Mouse (Mus musculus): ENCODE results near the gene Med9. TPM values are rescaled to one million over a fixed set of nuclear protein-coding genes. Genes with fewer than 3 reads are reported as not detected.

Med9 gene
- total and polyA plus RNA-seq, 2 experiments from 2014 or later = 31.6 to 36.0 TPM

DNA sequence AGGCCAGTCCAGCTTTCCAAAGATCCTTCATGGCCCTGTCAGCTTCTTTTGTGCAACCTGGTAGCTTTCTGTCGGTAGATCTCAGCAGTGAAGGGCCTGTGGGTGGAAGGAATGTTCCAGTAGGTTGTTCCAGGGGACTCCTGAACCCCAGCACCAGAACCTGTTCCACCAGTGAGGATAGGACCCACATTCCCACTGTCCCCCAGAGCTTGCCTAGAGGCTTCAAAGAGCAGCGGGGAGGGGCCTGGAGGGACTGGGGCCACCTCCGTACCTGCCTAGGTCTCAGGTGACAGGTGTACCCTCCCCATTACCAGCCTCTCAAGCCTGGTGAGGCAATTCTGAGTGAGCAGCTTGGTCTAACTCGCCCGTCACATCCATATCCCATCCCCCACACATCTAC, 22.8 kb downstream of the Med9 start:
- Histone ChIP-seq H3K4me1 (ENCODE audit: insufficient read depth) (no peaks in the 10 kb centered on the region), H3K27me3 (ENCODE audit: insufficient read depth, low read length) (no peaks in the 10 kb centered on the region), H3K4me2 (ENCODE audit: low read depth) (no peak overlapping the region), H3K36me3 (ENCODE audit: insufficient read depth) (no peaks in the 10 kb centered on the region), H3K9ac (no peak overlapping the region), H3K9me3 (ENCODE audit: low read length) (no peaks in the 10 kb centered on the region), H3K27ac (ENCODE audit: low read depth, low read length) (no peak overlapping the region), H3K4me3 (ENCODE audit: low read depth, low read length) (no peak overlapping the region)
- DNase-seq (no peak), ATAC-seq (no peak)
- TF ChIP-seq CTCF (IDR thresholded peaks at IDR 0.05; ENCODE audit: low read depth) = no peak
- WGBS = 87% methylated on average over 5 of the region's 5 CpGs

DNA sequence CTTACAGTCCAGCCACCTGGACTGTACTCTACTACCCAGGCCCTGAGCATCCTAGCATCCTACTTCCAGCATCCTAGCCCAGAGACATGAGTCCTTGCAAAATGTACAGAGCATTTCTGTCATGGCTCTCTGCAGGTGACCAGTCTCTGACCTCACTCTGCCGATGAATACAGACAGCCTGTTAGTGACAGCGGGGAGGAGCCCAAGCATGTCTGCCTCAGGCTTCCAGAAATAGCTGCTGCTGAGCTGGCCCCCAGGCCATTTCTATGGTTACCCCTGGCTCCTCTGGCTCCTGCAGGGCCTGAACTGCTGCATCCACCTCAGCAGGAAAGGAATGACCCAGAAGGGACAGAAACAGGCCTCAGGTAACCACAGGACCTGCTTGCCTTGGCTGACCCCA, 23.7 kb downstream of the Med9 start:
- WGBS = 56% methylated on average over 2 of the region's 2 CpGs
- TF ChIP-seq CTCF (IDR thresholded peaks at IDR 0.05; ENCODE audit: low read depth) = no peak
- H3K4me2 ChIP-seq (ENCODE audit: low read depth) = no peak overlapping the region
- no peaks in the 10 kb centered on the region for H3K9me3 ChIP-seq (ENCODE audit: low read length)
- ATAC-seq (no peak), DNase-seq (no peak)
- no peak overlapping the region for H3K9ac ChIP-seq
- H3K27me3 ChIP-seq (ENCODE audit: insufficient read depth, low read length) = no peaks in the 10 kb centered on the region
- H3K36me3 ChIP-seq (ENCODE audit: insufficient read depth) = no peaks in the 10 kb centered on the region
- no peak overlapping the region for H3K4me3 ChIP-seq (ENCODE audit: low read depth, low read length)
- no peaks in the 10 kb centered on the region for H3K4me1 ChIP-seq (ENCODE audit: insufficient read depth)
- no peak overlapping the region for H3K27ac ChIP-seq (ENCODE audit: low read depth, low read length)

GRCm38 (mm10) chr11:59973389-59973788, 25.4 kb downstream of the Med9 start:
- Histone ChIP-seq H3K4me1 (ENCODE audit: insufficient read depth) (no peaks in the 10 kb centered on the region), H3K9ac (no peak overlapping the region), H3K36me3 (ENCODE audit: insufficient read depth) (no peaks in the 10 kb centered on the region), H3K4me2 (ENCODE audit: low read depth) (no peak overlapping the region), H3K4me3 (ENCODE audit: low read depth, low read length) (no peak overlapping the region), H3K27ac (ENCODE audit: low read depth, low read length) (no peak overlapping the region), H3K27me3 (ENCODE audit: insufficient read depth, low read length) (no peaks in the 10 kb centered on the region), H3K9me3 (ENCODE audit: low read length) (no peaks in the 10 kb centered on the region)
- no peak for TF ChIP-seq CTCF (IDR thresholded peaks at IDR 0.05; ENCODE audit: low read depth)
- no peak for DNase-seq
- no peak for ATAC-seq
- WGBS = 75% methylated on average over 5 of the region's 5 CpGs

GRCm38 (mm10) chr11:59975241-59975640, 27.2 kb downstream of the Med9 start:
- Histone ChIP-seq H3K9ac (no peak overlapping the region), H3K27me3 (ENCODE audit: insufficient read depth, low read length) (no peaks in the 10 kb centered on the region), H3K4me1 (ENCODE audit: insufficient read depth) (no peaks in the 10 kb centered on the region), H3K27ac (ENCODE audit: low read depth, low read length) (no peak overlapping the region), H3K4me2 (ENCODE audit: low read depth) (no peak overlapping the region), H3K9me3 (ENCODE audit: low read length) (no peaks in the 10 kb centered on the region), H3K4me3 (ENCODE audit: low read depth, low read length) (no peak overlapping the region), H3K36me3 (ENCODE audit: insufficient read depth) (no peaks in the 10 kb centered on the region)
- 23% methylated on average over 10 of the region's 10 CpGs for WGBS
- no peak for ATAC-seq
- TF ChIP-seq CTCF (IDR thresholded peaks at IDR 0.05; ENCODE audit: low read depth) = no peak
- no peak for DNase-seq

- no peak overlapping the region for H3K27ac ChIP-seq (ENCODE audit: low read depth, low read length)
- 73% methylated on average over 5 of the region's 5 CpGs for WGBS
- H3K9ac ChIP-seq = no peak overlapping the region
- H3K9me3 ChIP-seq (ENCODE audit: low read length) = no peaks in the 10 kb centered on the region
- H3K36me3 ChIP-seq (ENCODE audit: insufficient read depth) = no peaks in the 10 kb centered on the region
- no peak for TF ChIP-seq CTCF (IDR thresholded peaks at IDR 0.05; ENCODE audit: low read depth)
- H3K27me3 ChIP-seq (ENCODE audit: insufficient read depth, low read length) = no peaks in the 10 kb centered on the region
- no peak for ATAC-seq
- H3K4me3 ChIP-seq (ENCODE audit: low read depth, low read length) = no peak overlapping the region
- no peak overlapping the region for H3K4me2 ChIP-seq (ENCODE audit: low read depth)
- no peak for DNase-seq
- no peaks in the 10 kb centered on the region for H3K4me1 ChIP-seq (ENCODE audit: insufficient read depth)
These were observed 29.8 kb downstream of the Med9 start for GRCm38 (mm10) chr11:59977831-59978230.

GRCm38 (mm10) chr11:59989406-59989805, 41.4 kb downstream of the Med9 start:
- no peaks in the 10 kb centered on the region for H3K9me3 ChIP-seq (ENCODE audit: low read length)
- 52% methylated on average over 1 of the region's 1 CpGs for WGBS
- ATAC-seq (no peak), DNase-seq (no peak)
- no peaks in the 10 kb centered on the region for H3K4me1 ChIP-seq (ENCODE audit: insufficient read depth)
- H3K27me3 ChIP-seq (ENCODE audit: insufficient read depth, low read length) = no peaks in the 10 kb centered on the region
- no peak overlapping the region for H3K4me3 ChIP-seq (ENCODE audit: low read depth, low read length)
- H3K9ac ChIP-seq = no peak overlapping the region
- no peak overlapping the region for H3K4me2 ChIP-seq (ENCODE audit: low read depth)
- no peak for TF ChIP-seq CTCF (IDR thresholded peaks at IDR 0.05; ENCODE audit: low read depth)
- H3K36me3 ChIP-seq (ENCODE audit: insufficient read depth) = no peaks in the 10 kb centered on the region
- H3K27ac ChIP-seq (ENCODE audit: low read depth, low read length) = no peak overlapping the region

DNA sequence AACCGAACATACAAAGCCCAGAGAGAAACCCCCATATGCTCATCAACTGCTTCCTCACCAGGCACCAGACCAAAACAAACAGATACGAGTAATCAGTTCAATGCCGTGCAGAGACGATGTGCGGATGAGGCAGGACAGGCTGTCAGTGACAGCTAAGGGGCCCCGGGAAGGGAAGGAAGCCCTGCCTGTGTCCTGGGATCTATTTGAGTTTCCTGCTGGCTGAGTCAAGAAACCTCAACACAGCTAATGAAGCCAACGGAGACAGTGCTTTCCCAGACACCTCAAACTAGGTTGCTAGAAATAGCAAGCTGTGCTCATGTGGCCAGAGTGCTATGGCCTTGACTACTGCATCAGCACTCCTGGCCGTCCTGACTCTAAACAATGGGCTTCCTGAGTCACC, 43.4 kb downstream of the Med9 start:
- H3K4me3 ChIP-seq (ENCODE audit: low read depth, low read length) = no peak overlapping the region
- WGBS = 82% methylated on average over 8 of the region's 8 CpGs
- no peak for ATAC-seq

GRCm38 (mm10) chr11:59994318-59994717, 46.3 kb downstream of the Med9 start:
- Histone ChIP-seq H3K4me3 (ENCODE audit: low read depth, low read length) (no peak overlapping the region), H3K4me1 (ENCODE audit: insufficient read depth) (no peaks in the 10 kb centered on the region), H3K27ac (ENCODE audit: low read depth, low read length) (no peak overlapping the region), H3K9ac (no peak overlapping the region), H3K27me3 (ENCODE audit: insufficient read depth, low read length) (no peaks in the 10 kb centered on the region), H3K36me3 (ENCODE audit: insufficient read depth) (no peaks in the 10 kb centered on the region), H3K4me2 (ENCODE audit: low read depth) (no peak overlapping the region), H3K9me3 (ENCODE audit: low read length) (no peaks in the 10 kb centered on the region)
- no peak for ATAC-seq
- 83% methylated on average over 9 of the region's 9 CpGs for WGBS
- no peak for TF ChIP-seq CTCF (IDR thresholded peaks at IDR 0.05; ENCODE audit: low read depth)
- no peak for DNase-seq

More for the DNA sequence above, 43.4 kb downstream of the Med9 start:
- Histone ChIP-seq H3K9me3 (ENCODE audit: low read length) (no peaks in the 10 kb centered on the region), H3K4me2 (ENCODE audit: low read depth) (no peak overlapping the region), H3K9ac (no peak overlapping the region), H3K36me3 (ENCODE audit: insufficient read depth) (no peaks in the 10 kb centered on the region), H3K27ac (ENCODE audit: low read depth, low read length) (no peak overlapping the region), H3K27me3 (ENCODE audit: insufficient read depth, low read length) (no peaks in the 10 kb centered on the region), H3K4me1 (ENCODE audit: insufficient read depth) (no peaks in the 10 kb centered on the region)
- no peak for DNase-seq
- no peak for TF ChIP-seq CTCF (IDR thresholded peaks at IDR 0.05; ENCODE audit: low read depth)
